In genomic region chr7:63956981-63957713, GRCm38 (mm10) we compare ENCODE assay signal across 7 mouse cellular contexts. TPM values are rescaled to one million over a fixed set of nuclear protein-coding genes. Genes with fewer than 3 reads are reported as not detected.
DNase-seq lines count a peak whose midpoint lies in the region; ATAC-seq lines count a peak whose summit lies in the region.

No protein-coding gene starts in this region.

- peak; percentile 87 for DNase-seq in right cerebral cortex, adult 18-20 months
- DNase-seq in right cerebral cortex, postnatal 14 days: no peak
- peak; percentile 89 for DNase-seq in forebrain, embryonic 11.5 days (ENCODE audit: low spot score)
- DNase-seq in left cerebral cortex, adult 18-20 months (ENCODE audit: low spot score in 2 of 2): peak; percentile 53 to 56
- DNase-seq in midbrain, embryonic 14.5 days: peak; percentile 87
- peak; percentile 72 for DNase-seq in thymus, postnatal 14 days

- H3K27me3 ChIP-seq in forebrain, embryonic 11.5 days (ENCODE audit: control insufficient read depth, insufficient read depth, low read length): no peaks in the 10 kb centered on the region
- H3K27me3 ChIP-seq in midbrain, embryonic 14.5 days (ENCODE audit: control insufficient read depth, insufficient read depth, low read length): no peaks in the 10 kb centered on the region
- H3K27me3 ChIP-seq in kidney, embryonic 16.5 days (ENCODE audit: insufficient read depth, low read length): no peaks in the 10 kb centered on the region

- peak; percentile 95 for ATAC-seq in forebrain, embryonic 11.5 days (replicated peaks; ENCODE audit: low FRiP score)
- ATAC-seq in midbrain, embryonic 14.5 days (ENCODE audit: low FRiP score, low TSS enrichment): peak; percentile 87
- no peak for ATAC-seq in kidney, embryonic 16.5 days (ENCODE audit: low FRiP score, low TSS enrichment)

- H3K4me3 ChIP-seq in forebrain, embryonic 11.5 days (ENCODE audit: low read depth, low read length): peak overlapping the region; percentile 0; the same call in 1 of the 2 replicates
- H3K4me3 ChIP-seq in midbrain, embryonic 14.5 days (replicated peaks; ENCODE audit: low read depth, low read length): no peak overlapping the region
- H3K4me3 ChIP-seq in kidney, embryonic 16.5 days (ENCODE audit: low read length): no peak overlapping the region

- 5% methylated on average over 16 of the region's 16 CpGs for WGBS in forebrain, embryonic 11.5 days
- 2% methylated on average over 16 of the region's 16 CpGs for WGBS in midbrain, embryonic 14.5 days
- 24% methylated on average over 16 of the region's 16 CpGs for whole genome bisulfite sequencing in kidney, embryonic 16.5 days

- peaks cover 29% of the 10 kb centered on the region for H3K4me1 ChIP-seq in forebrain, embryonic 11.5 days (replicated peaks; ENCODE audit: control insufficient read depth, insufficient read depth, low read length)
- peaks cover 39% of the 10 kb centered on the region for H3K4me1 ChIP-seq in midbrain, embryonic 14.5 days (ENCODE audit: control insufficient read depth, insufficient read depth, low read length)
- no peaks in the 10 kb centered on the region for H3K4me1 ChIP-seq in kidney, embryonic 16.5 days (ENCODE audit: insufficient read depth, low read length)

- H3K4me2 ChIP-seq in forebrain, embryonic 11.5 days (ENCODE audit: low read depth, low read length, severe bottlenecking): peak overlapping the region; percentile 40; the same call in 1 of the 2 replicates
- peak overlapping the region; percentile 11; the same call in 1 of the 2 replicates for H3K4me2 ChIP-seq in midbrain, embryonic 14.5 days (ENCODE audit: low read length)
- no peak overlapping the region for H3K4me2 ChIP-seq in kidney, embryonic 16.5 days (replicated peaks; ENCODE audit: low read depth, low read length)

- peak overlapping the region; percentile 43 for H3K9ac ChIP-seq in forebrain, embryonic 11.5 days (ENCODE audit: low read length)
- H3K9ac ChIP-seq in midbrain, embryonic 14.5 days (replicated peaks; ENCODE audit: low read length): no peak overlapping the region
- no peak overlapping the region for H3K9ac ChIP-seq in kidney, embryonic 16.5 days (replicated peaks; ENCODE audit: low read length)

- H3K9me3 ChIP-seq in forebrain, embryonic 11.5 days (ENCODE audit: control insufficient read depth, low read length): no peaks in the 10 kb centered on the region
- no peaks in the 10 kb centered on the region for H3K9me3 ChIP-seq in midbrain, embryonic 14.5 days (ENCODE audit: control insufficient read depth, low read length)
- H3K9me3 ChIP-seq in kidney, embryonic 16.5 days (ENCODE audit: low read length): no peaks in the 10 kb centered on the region

- no peaks in the 10 kb centered on the region for H3K36me3 ChIP-seq in forebrain, embryonic 11.5 days (ENCODE audit: control insufficient read depth, insufficient read depth, low read length)
- no peaks in the 10 kb centered on the region for H3K36me3 ChIP-seq in midbrain, embryonic 14.5 days (ENCODE audit: control insufficient read depth, insufficient read depth, low read length)
- H3K36me3 ChIP-seq in kidney, embryonic 16.5 days (ENCODE audit: insufficient read depth, low read length): no peaks in the 10 kb centered on the region

- peak overlapping the region; percentile 99 for H3K27ac ChIP-seq in forebrain, embryonic 11.5 days (ENCODE audit: low read depth, low read length)
- peak overlapping the region; percentile 89 for H3K27ac ChIP-seq in midbrain, embryonic 14.5 days (replicated peaks; ENCODE audit: low read depth, low read length)
- no peak overlapping the region for H3K27ac ChIP-seq in kidney, embryonic 16.5 days (ENCODE audit: low read length)

RNA-seq across cellular contexts. Expression of gene Klf13, which starts 18.4 kb away (rescaled TPM):
- polyA plus RNA-seq in forebrain, embryonic 11.5 days (2014; fragmentation: Nextera tagmentation; extraction: Ambion mirVana): 26.6 and 28.1 TPM in 2 replicates
- total RNA-seq in left cerebral cortex, adult 18-20 months (2021): 100 to 1,000 TPM; 145 to 159 TPM
- 20.5 and 24.9 TPM in 2 replicates for polyA plus RNA-seq in midbrain, embryonic 14.5 days (2014; fragmentation: Nextera tagmentation; extraction: Ambion mirVana)
- 23.2 and 23.7 TPM in 2 replicates for polyA plus RNA-seq in kidney, embryonic 16.5 days (2015; fragmentation: Nextera tagmentation; extraction: Ambion mirVana)

RNA-seq across cellular contexts. Expression of gene E030018B13Rik, which starts 40.5 kb away (rescaled TPM):
- not detected in 2 replicates for polyA plus RNA-seq in forebrain, embryonic 11.5 days (2014; fragmentation: Nextera tagmentation; extraction: Ambion mirVana)
- total RNA-seq in left cerebral cortex, adult 18-20 months (2021): not detected
- not detected in 2 replicates for polyA plus RNA-seq in midbrain, embryonic 14.5 days (2014; fragmentation: Nextera tagmentation; extraction: Ambion mirVana)
- not detected in 2 replicates for polyA plus RNA-seq in kidney, embryonic 16.5 days (2015; fragmentation: Nextera tagmentation; extraction: Ambion mirVana)
